Mouse (Mus musculus): Measurements from ENCODE around the gene Sytl3. TPM values are rescaled to one million over a fixed set of nuclear protein-coding genes. Genes with fewer than 3 reads are reported as not detected.
"Not testable (repeated sequence)": the region's sequence is repeated elsewhere in the genome, so short reads cannot be mapped to it uniquely, and the experiment has no call there.

Sytl3 gene
- polyA plus RNA-seq, 1 experiment, result 7.8 TPM

DNA sequence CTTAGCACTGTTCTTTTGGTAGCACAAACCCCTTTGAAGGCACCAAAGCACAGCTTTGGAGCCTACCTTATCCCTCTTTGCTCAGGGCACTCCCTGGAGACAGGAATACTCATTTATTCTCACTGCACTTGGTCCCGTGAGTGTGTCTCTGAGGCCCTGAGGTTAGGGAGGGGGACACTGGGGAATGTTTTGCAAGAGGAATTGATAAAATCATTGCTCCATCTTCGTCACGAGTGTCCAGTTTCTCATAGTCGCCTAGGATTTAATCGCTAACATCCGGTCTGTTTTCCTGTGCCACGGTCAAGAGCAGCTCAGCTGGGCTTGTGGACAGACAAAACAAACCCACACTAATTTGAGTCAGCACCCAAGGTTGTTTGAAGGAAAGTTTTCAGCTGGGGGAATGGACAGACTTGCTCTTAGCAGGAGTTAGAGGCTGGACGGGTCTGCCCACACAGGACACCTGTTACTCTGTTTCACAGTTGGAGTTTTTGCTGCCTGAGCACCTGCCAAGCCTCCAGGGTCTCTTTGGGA is 26.5 kb downstream of the Sytl3 start:
- not testable (repeated sequence) for H3K27ac ChIP-seq (ENCODE audit: control insufficient read depth, insufficient read depth, low read depth, low read length, poor library complexity); H3K4me1 ChIP-seq (ENCODE audit: control insufficient read depth, insufficient read depth, low read length); H3K4me3 ChIP-seq (replicated peaks; ENCODE audit: control insufficient read depth, low read depth, low read length)
- 52% methylated on average over 5 of the region's 8 CpGs for WGBS

DNA sequence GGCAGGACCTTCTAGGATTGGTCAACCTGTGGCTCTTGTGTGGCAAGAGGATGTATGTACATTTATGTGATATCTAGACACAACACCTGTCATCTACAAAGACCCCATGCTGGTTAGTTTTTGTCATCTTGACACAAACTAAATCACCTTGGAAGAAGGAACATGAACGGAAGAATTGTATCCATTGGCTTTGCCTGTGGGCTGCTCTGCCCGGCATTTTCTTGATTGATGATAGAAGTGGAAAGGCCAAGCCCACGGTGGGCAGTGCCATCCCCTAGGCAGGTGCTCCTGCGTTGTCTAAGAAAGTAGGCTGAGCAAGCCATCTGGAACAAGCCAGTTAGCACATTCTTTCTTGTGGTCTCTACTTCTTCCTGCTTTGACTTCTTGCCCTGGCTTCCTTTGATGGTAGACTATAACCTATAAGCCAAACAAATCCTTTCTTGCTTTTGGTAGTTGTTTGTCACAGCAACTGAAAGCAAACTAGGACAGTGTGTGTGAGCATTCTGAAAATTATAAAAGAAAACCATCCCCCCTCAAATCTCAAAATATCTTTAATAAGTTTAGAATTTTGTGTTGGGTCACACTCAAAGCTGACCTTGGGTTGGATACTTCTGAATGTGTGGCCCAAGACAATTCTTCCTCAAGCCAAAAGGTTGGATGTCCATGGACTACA is 27.5 kb downstream of the Sytl3 start:
- WGBS, result 82% methylated on average over 2 of the region's 4 CpGs
- H3K4me3 ChIP-seq (replicated peaks; ENCODE audit: control insufficient read depth, low read depth, low read length); H3K27ac ChIP-seq (ENCODE audit: control insufficient read depth, insufficient read depth, low read depth, low read length, poor library complexity); H3K4me1 ChIP-seq (ENCODE audit: control insufficient read depth, insufficient read depth, low read length): not testable (repeated sequence)

DNA sequence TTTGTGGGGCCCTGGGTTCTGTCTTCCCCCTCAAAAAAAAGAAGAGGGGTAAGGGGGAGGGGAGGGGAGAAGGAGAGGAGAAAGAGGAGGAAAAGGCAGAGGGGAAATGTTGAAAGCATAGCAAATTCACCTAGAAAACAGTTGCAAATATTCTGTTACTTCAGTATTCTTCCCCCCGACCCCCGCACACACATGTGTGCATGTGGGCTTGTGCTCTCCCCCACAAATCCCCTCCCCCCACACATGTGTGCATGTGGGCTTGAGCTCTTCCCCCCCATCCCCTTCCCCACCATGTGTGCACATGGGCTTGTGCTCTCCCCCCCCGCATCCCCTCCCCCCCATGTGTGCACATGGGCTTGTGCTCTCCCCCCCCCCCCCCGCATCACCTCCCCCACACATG is 30.5 kb downstream of the Sytl3 start:
- H3K4me3 ChIP-seq (replicated peaks; ENCODE audit: control insufficient read depth, low read depth, low read length); H3K4me1 ChIP-seq (ENCODE audit: control insufficient read depth, insufficient read depth, low read length); H3K27ac ChIP-seq (ENCODE audit: control insufficient read depth, insufficient read depth, low read depth, low read length, poor library complexity): not testable (repeated sequence)
- WGBS, result 61% methylated on average over 4 of the region's 4 CpGs

DNA sequence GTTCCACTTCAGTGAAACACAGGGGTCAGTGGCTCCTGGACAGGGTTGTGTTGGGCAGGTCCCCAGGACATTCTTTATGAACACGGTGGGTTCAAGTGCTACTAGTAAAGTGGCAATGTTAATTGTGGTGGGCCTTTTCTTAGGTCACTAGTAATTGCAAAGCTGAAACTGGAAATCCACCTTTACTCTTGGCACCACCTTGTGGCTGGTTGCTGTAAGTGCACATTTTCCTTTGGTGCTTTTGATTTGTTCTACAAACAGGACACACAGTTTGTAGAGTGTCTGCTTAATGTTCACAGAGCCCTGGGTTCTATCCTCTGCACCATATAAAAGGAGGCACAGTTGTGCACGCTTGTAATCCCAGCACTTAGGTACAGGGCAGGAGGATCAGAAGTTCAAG is 32.7 kb downstream of the Sytl3 start:
- 7% methylated on average over 2 of the region's 2 CpGs for WGBS
- not testable (repeated sequence) for H3K4me1 ChIP-seq (ENCODE audit: control insufficient read depth, insufficient read depth, low read length); H3K4me3 ChIP-seq (replicated peaks; ENCODE audit: control insufficient read depth, low read depth, low read length); H3K27ac ChIP-seq (ENCODE audit: control insufficient read depth, insufficient read depth, low read depth, low read length, poor library complexity)
- peak; percentile 22; the same call in 1 of the 2 replicates for TF ChIP-seq CTCF (IDR thresholded peaks at IDR 0.05; ENCODE audit: control insufficient read depth, insufficient read depth, low read length)

DNA sequence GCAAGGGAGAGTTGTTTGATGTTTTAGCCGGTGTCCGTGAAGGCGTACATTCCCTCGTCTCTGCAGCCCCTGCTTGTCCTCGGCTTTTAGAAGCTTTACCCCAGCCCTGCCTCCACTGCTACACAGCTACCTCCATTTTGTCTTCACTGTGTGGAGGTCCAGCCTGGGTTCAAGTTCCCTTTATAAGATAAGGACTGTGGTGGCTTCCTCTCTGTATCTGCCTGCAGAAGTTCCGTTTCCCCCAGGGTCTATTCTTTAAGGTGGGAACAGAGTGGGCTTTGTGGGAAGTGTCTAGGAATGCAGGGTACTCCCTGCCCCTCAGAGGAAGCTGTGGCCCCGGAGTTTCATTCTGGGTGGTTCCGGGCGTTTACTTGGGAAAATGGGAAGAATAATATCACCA is 36.8 kb downstream of the Sytl3 start:
- WGBS, result 64% methylated on average over 9 of the region's 9 CpGs
- not testable (repeated sequence) for H3K4me3 ChIP-seq (replicated peaks; ENCODE audit: control insufficient read depth, low read depth, low read length); H3K27ac ChIP-seq (ENCODE audit: control insufficient read depth, insufficient read depth, low read depth, low read length, poor library complexity); H3K4me1 ChIP-seq (ENCODE audit: control insufficient read depth, insufficient read depth, low read length)

DNA sequence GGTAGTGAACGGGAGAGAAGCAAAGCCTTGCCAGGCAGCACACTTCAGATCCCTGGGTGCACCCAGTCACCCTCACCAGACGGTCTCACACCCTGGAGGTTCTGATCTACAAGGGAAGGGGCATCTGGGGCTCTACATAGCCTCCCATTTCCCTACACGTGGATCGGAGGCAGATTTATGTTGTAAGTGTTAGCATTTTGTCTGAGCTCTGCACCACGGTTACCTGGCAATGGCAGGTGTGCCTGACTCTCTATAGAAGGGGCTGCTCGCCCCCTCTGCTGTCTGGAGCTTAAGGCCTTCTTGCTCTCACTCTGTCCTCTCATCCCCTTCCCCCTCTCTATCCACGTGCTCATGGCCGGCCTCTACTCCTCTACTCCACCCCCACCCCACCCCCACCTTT is 37.6 kb downstream of the Sytl3 start:
- not testable (repeated sequence) for H3K4me3 ChIP-seq (replicated peaks; ENCODE audit: control insufficient read depth, low read depth, low read length); H3K4me1 ChIP-seq (ENCODE audit: control insufficient read depth, insufficient read depth, low read length); H3K27ac ChIP-seq (ENCODE audit: control insufficient read depth, insufficient read depth, low read depth, low read length, poor library complexity)
- 63% methylated on average over 8 of the region's 8 CpGs for WGBS

DNA sequence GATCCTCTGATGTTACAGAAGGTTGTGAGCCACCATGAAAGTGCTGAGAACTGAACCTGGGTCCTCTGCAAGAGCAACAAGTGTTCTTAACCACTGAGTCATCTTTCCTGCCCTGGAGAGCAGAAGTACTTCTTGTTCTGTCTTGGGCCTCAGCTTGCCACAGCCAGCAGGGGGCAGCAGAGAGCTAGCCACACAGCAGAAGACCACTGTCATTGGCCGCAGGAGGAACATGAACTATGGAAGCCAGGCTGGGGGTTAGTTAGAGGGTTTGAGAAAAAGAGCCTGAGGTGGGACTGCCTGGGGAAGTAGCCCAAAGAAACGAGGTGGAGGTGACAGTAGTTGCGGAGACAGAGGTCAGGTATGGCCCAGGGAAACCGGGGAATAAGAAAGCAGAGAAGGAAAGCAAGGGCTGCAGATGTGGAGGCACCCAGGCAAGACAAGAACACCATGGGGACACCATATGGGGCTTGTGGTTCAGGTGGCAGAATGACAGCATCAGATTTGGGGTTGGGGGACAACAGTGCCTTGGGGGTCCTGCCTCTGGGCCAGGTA is 38.4 kb downstream of the Sytl3 start:
- not testable (repeated sequence) for H3K4me1 ChIP-seq (ENCODE audit: control insufficient read depth, insufficient read depth, low read length); H3K27ac ChIP-seq (ENCODE audit: control insufficient read depth, insufficient read depth, low read depth, low read length, poor library complexity); H3K4me3 ChIP-seq (replicated peaks; ENCODE audit: control insufficient read depth, low read depth, low read length)
- WGBS, result 34% methylated on average over 4 of the region's 4 CpGs
- TF ChIP-seq CTCF (IDR thresholded peaks at IDR 0.05; ENCODE audit: control insufficient read depth, insufficient read depth, low read length), result peak; percentile 38

DNA sequence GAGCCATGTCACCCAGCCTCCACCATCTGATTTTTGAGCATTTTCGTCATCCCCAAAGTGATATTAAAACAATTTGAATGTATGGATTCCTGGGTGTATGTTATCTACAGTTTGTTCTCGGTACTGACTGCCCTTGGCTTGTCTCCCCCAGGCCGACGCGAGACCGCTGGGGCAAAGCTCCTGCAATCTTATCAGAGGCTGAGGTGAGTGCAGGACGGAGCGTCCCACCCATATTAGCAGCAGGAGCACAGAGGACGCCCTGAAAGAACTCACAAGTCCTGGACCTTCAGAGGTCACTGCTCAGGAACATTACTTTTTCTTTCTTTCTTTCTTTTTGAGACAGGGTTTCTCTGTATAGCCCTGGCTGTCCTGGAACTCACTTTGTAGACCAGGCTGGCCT is 40.6 kb downstream of the Sytl3 start:
- H3K4me3 ChIP-seq (replicated peaks; ENCODE audit: control insufficient read depth, low read depth, low read length); H3K4me1 ChIP-seq (ENCODE audit: control insufficient read depth, insufficient read depth, low read length); H3K27ac ChIP-seq (ENCODE audit: control insufficient read depth, insufficient read depth, low read depth, low read length, poor library complexity): not testable (repeated sequence)
- 82% methylated on average over 9 of the region's 9 CpGs for WGBS

DNA sequence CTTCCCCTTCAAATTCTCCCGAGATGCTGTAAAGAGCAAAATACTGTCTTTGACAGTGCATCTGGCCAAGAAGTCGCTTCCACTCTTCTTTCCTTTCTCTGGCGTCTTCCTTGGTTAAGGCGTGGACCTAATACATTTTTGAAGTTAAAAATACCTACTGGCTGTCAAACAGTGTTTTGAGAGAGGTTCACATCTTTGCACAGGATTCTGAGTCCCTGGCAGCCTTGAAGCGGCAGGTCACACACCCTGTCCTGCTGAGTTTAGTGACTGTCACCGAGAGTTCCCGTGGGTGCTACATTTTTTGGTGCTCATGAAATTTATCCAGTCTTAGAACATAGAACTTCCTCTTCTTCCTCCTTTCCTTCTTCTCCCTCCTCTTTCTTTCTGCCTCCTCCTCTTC is 41.2 kb downstream of the Sytl3 start:
- 51% methylated on average over 4 of the region's 7 CpGs for WGBS
- H3K4me3 ChIP-seq (replicated peaks; ENCODE audit: control insufficient read depth, low read depth, low read length); H3K4me1 ChIP-seq (ENCODE audit: control insufficient read depth, insufficient read depth, low read length); H3K27ac ChIP-seq (ENCODE audit: control insufficient read depth, insufficient read depth, low read depth, low read length, poor library complexity): not testable (repeated sequence)

DNA sequence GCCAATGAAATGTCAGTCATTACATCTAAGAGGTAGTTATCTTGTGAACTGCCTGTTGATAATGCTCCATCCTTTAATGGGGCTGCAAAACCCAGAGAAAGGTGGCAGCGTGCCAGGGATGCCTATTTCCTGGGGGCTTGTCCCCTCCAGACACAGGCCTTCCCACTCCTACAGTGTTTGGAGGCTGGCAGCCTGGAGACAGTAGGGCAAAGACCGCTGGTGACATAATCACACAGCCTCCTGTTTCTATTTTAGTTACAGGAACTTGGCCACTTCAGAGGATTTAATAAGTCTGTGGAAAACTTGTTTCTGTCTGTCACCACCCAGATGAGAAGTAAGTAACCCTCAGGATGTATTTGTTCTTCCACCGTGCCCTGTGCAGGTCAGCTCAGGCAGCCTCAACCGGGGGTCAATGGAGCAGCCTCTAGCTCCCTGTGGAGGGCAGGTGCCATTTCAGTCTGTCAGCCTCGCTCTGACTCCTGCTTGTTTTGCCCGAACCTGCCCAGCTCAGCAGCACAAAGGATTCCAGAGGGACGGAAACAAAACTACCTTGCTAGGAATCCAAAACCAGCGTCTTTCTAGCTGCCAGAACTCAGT is 43.8 kb downstream of the Sytl3 start:
- H3K27ac ChIP-seq (ENCODE audit: control insufficient read depth, insufficient read depth, low read depth, low read length, poor library complexity); H3K4me1 ChIP-seq (ENCODE audit: control insufficient read depth, insufficient read depth, low read length); H3K4me3 ChIP-seq (replicated peaks; ENCODE audit: control insufficient read depth, low read depth, low read length): not testable (repeated sequence)
- 13% methylated on average over 2 of the region's 8 CpGs for WGBS

DNA sequence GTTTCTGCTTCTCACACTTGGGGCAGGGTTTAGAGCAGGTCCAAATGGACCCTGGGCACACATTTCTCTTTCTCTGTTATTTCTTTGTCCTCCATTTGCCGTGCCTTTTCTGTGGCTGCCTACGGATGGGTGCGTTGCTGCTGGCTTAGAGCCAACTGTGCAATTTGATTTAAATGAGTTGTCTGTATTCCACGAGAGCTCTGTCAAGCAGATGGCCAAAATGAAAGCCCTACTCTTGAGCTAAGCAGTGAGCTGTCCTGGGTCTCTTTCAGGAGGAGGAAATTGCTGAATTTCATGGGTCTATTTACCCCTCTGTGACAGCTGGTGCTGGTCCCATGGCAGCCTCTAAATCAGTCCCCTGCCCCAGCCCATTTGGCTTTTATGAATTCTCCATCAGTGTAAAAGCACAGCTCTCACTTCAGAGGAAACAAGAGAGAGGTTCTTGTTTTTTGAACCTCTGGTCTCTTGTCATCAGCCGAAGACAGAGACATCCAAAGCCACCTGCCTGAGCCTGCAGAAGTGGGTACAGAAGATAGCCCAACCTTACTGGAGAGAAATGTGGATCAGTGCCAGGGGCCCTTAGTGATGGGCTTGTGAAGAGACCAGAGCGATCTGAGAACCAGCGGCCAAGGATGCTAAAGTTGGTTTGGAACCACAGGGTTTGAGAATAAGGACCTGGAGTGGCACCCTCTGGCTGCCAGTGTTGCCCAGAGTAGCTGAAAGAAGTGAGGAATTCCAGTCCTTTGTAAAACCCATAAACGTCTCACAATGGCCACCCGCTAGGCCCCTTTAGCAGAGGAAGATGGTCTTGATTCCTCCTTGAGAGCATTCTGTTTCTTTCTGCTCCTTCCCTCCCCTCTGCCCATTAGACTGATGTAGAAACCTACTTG is 44.7 kb downstream of the Sytl3 start:
- H3K27ac ChIP-seq (ENCODE audit: control insufficient read depth, insufficient read depth, low read depth, low read length, poor library complexity); H3K4me3 ChIP-seq (replicated peaks; ENCODE audit: control insufficient read depth, low read depth, low read length); H3K4me1 ChIP-seq (ENCODE audit: control insufficient read depth, insufficient read depth, low read length): not testable (repeated sequence)
- 73% methylated on average over 7 of the region's 9 CpGs for WGBS

DNA sequence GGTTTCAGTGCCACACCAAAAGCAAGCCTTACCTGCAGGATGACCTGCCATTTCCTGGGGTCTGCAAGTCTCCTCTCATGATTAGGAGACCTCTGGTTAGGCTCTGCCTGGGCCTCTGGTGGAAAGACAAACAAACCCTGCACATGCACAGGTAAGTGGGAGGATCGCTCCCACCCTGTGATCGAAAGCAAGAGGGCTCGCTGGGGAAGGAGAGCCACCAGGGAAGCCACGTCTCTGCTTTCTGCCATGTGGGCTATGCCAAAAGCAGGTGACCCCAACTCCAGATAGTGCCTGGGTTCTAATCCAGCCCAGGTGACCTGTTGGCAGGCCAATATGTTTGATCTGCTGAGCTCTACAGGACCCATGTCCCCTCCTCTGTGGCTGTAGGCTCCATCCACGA is 47.6 kb downstream of the Sytl3 start:
- H3K4me3 ChIP-seq (replicated peaks; ENCODE audit: control insufficient read depth, low read depth, low read length); H3K4me1 ChIP-seq (ENCODE audit: control insufficient read depth, insufficient read depth, low read length); H3K27ac ChIP-seq (ENCODE audit: control insufficient read depth, insufficient read depth, low read depth, low read length, poor library complexity): not testable (repeated sequence)
- 84% methylated on average over 5 of the region's 5 CpGs for WGBS

DNA sequence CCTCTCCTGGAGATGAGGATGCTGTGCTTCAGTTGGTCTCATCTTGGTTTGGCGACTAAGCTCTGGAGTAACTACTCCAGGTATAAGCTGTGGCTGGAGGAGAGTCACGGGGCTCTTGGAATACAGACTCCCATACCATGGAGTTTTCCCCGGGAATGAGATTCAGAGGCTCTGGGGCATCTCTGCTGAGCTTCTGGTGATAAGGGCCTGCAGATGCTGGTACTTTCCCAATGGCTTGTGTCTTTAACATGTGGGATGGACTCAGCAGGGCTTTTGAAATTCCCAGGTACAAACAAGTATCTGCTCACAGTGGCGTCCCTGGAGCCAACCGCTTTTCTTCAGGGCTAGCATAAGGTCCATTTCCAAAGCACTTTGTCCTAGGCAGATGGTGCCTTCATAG is 48.5 kb downstream of the Sytl3 start:
- WGBS, result 82% methylated on average over 5 of the region's 5 CpGs
- H3K4me1 ChIP-seq (ENCODE audit: control insufficient read depth, insufficient read depth, low read length); H3K27ac ChIP-seq (ENCODE audit: control insufficient read depth, insufficient read depth, low read depth, low read length, poor library complexity); H3K4me3 ChIP-seq (replicated peaks; ENCODE audit: control insufficient read depth, low read depth, low read length): not testable (repeated sequence)

Measured in bone marrow, adult 2 months (tissue).